8 mouse cellular contexts compared by ENCODE assay signal in the genomic region with DNA sequence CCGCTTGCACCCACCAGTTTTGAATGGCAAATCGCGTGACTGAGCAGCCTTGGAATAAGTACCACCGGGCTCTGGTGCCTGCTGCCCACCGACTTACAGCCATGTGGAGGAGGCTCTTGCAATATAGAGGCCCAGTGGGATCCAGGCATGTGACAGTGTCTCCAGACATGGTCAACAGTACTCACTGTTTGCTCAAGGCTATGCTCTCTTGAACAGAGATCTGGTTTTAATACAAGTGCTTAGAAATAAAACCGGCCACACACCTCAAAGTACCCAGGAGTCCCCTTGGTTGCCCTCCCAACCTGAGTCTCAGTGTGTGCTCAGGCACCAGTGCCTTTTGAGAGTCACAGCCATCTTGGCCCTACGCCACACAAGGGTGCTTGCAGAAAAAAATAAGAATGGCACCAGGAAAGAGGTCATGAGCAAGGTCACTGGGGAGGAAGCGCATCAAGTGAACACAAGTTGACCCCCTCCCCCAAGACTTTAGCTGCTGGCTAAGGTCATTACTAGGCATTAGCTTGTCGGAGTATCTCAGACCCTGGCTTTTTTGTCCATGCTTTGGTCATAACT. TPM values are rescaled to one million over a fixed set of nuclear protein-coding genes. Genes with fewer than 3 reads are reported as not detected.
DNase-seq lines count a peak whose midpoint lies in the region; ATAC-seq and TF ChIP-seq lines count a peak whose summit lies in the region.

A gene (minus strand): TSS at position 142 of the 570 bp plus-strand sequence.

- no peak for TF ChIP-seq POLR2A in spleen, adult 2 months (IDR thresholded peaks at IDR 0.05; ENCODE audit: low read depth, low read length)

- DNase-seq in spleen, adult 2 months (ENCODE audit: low read depth in 1 of 2, low spot score in 2 of 2) = no peak
- no peak for DNase-seq in spleen, postnatal 4 days (ENCODE audit: low spot score in 2 of 2)
- no peak for DNase-seq in embryonic facial prominence, embryonic 10.5 days (ENCODE audit: low spot score)
- no peak for DNase-seq in layer of hippocampus, postnatal 36 days
- DNase-seq in ovary, postnatal 36 days (ENCODE audit: low spot score) = no peak
- no peak for DNase-seq in retina, embryonic 14.5 days (ENCODE audit: low spot score)

- no peaks in the 10 kb centered on the region for H3K36me3 ChIP-seq in spleen, adult 2 months (ENCODE audit: control insufficient read depth, insufficient read depth, low read length)
- H3K36me3 ChIP-seq in embryonic facial prominence, embryonic 10.5 days (replicated peaks) = no peaks in the 10 kb centered on the region
- no peaks in the 10 kb centered on the region for H3K36me3 ChIP-seq in heart, embryonic 13.5 days
- H3K36me3 ChIP-seq in midbrain, embryonic 15.5 days (replicated peaks) = no peaks in the 10 kb centered on the region

- peaks cover 12% of the 10 kb centered on the region for H3K27me3 ChIP-seq in spleen, adult 2 months (ENCODE audit: control insufficient read depth, insufficient read depth, low read length)
- peaks cover 65% of the 10 kb centered on the region for H3K27me3 ChIP-seq in embryonic facial prominence, embryonic 10.5 days (replicated peaks; ENCODE audit: low read depth, poor library complexity, severe bottlenecking)
- H3K27me3 ChIP-seq in heart, embryonic 13.5 days (replicated peaks) = peaks cover 44% of the 10 kb centered on the region
- H3K27me3 ChIP-seq in midbrain, embryonic 15.5 days (replicated peaks) = peaks cover 37% of the 10 kb centered on the region

- peaks cover 2% of the 10 kb centered on the region; the same call in 1 of the 2 replicates for H3K4me1 ChIP-seq in spleen, adult 2 months (ENCODE audit: control insufficient read depth, insufficient read depth, insufficient read length)
- peaks cover 26% of the 10 kb centered on the region for H3K4me1 ChIP-seq in embryonic facial prominence, embryonic 10.5 days
- peaks cover 39% of the 10 kb centered on the region for H3K4me1 ChIP-seq in heart, embryonic 13.5 days
- peaks cover 19% of the 10 kb centered on the region for H3K4me1 ChIP-seq in midbrain, embryonic 15.5 days

- peak within 1 kb of the TSS; percentile 59 for H3K4me3 ChIP-seq in spleen, adult 2 months (ENCODE audit: extremely low read depth, insufficient read depth, insufficient read length)
- H3K4me3 ChIP-seq in embryonic facial prominence, embryonic 10.5 days = peak within 1 kb of the TSS; percentile 81
- H3K4me3 ChIP-seq in heart, embryonic 13.5 days = peak within 1 kb of the TSS; percentile 83
- peak within 1 kb of the TSS; percentile 88 for H3K4me3 ChIP-seq in midbrain, embryonic 15.5 days

- H3K27ac ChIP-seq in spleen, adult 2 months (ENCODE audit: insufficient read depth, low read length) = peak within 1 kb of the TSS; percentile 32
- peak within 1 kb of the TSS; percentile 75 for H3K27ac ChIP-seq in embryonic facial prominence, embryonic 10.5 days (replicated peaks)
- H3K27ac ChIP-seq in heart, embryonic 13.5 days (replicated peaks) = peak within 1 kb of the TSS; percentile 24; the same call in 1 of the 2 replicates
- no peak within 1 kb of the TSS for H3K27ac ChIP-seq in midbrain, embryonic 15.5 days

- 38% methylated on average over 9 of the region's 9 CpGs for WGBS in spleen, adult 2 months
- WGBS in embryonic facial prominence, embryonic 10.5 days = 25% methylated on average over 9 of the region's 9 CpGs
- 28% methylated on average over 9 of the region's 9 CpGs for WGBS in heart, embryonic 13.5 days
- WGBS in midbrain, embryonic 15.5 days = 29% methylated on average over 9 of the region's 9 CpGs

- TF ChIP-seq CTCF in spleen, adult 2 months (IDR thresholded peaks at IDR 0.05; ENCODE audit: extremely low read depth, insufficient read depth, insufficient read length, insufficient replicate concordance) = no peak

- H3K4me2 ChIP-seq in heart, embryonic 13.5 days = peak within 1 kb of the TSS; percentile 98
- H3K4me2 ChIP-seq in midbrain, embryonic 15.5 days = peak within 1 kb of the TSS; percentile 99

- peak within 1 kb of the TSS; percentile 92 for H3K9ac ChIP-seq in heart, embryonic 13.5 days
- H3K9ac ChIP-seq in midbrain, embryonic 15.5 days = peak within 1 kb of the TSS; percentile 52

- no peak for ATAC-seq in heart, embryonic 13.5 days (ENCODE audit: extremely low read depth, insufficient number of reproducible peaks, low FRiP score, low TSS enrichment)
- ATAC-seq in midbrain, embryonic 15.5 days (replicated peaks) = peak; percentile 17

- H3K9me3 ChIP-seq in embryonic facial prominence, embryonic 10.5 days = no peaks in the 10 kb centered on the region
- no peaks in the 10 kb centered on the region for H3K9me3 ChIP-seq in heart, embryonic 13.5 days
- H3K9me3 ChIP-seq in midbrain, embryonic 15.5 days = no peaks in the 10 kb centered on the region

RNA-seq across cellular contexts. Expression of the gene that starts here (rescaled TPM):
- 10.7 and 16.8 TPM in 2 replicates for polyA plus RNA-seq in spleen, adult 2 months (2012; rRNA removed)
- 5.7 and 5.9 TPM in 2 replicates for polyA plus RNA-seq in embryonic facial prominence, embryonic 10.5 days (2016; fragmentation: Nextera tagmentation; extraction: Ambion mirVana)
- 5.4 and 6.1 TPM in 2 replicates for polyA plus RNA-seq in heart, embryonic 13.5 days (2015; fragmentation: Nextera tagmentation; extraction: Ambion mirVana)
- total RNA-seq in layer of hippocampus, postnatal 36 days (2021) = 10 to 100 TPM; 60.6 to 66.8 TPM
- polyA plus RNA-seq in midbrain, embryonic 15.5 days (2015; fragmentation: Nextera tagmentation; extraction: Ambion mirVana) = 14.3 and 16.9 TPM in 2 replicates
